Mouse (Mus musculus) adrenal gland, postnatal 36 days (tissue): ENCODE measurements around the gene Usp46. TPM values are rescaled to one million over a fixed set of nuclear protein-coding genes. Genes with fewer than 3 reads are reported as not detected.

Experiments
- DNase-seq, 2 experiments: peaks; one replicate each; pipeline ENCODE4 v3.0.0; 2021; ENCODE audit warnings: mixed read lengths in 1 of 2
- total RNA-seq, 2 experiments: library from RNA; stranded (reverse); gene quantifications; 2 replicates each; pipeline ENCODE4 v1.2.3; 2021

Gene Usp46
- total RNA-seq, 2 experiments from 2014 or later = 31.6 to 39.7 TPM

DNA sequence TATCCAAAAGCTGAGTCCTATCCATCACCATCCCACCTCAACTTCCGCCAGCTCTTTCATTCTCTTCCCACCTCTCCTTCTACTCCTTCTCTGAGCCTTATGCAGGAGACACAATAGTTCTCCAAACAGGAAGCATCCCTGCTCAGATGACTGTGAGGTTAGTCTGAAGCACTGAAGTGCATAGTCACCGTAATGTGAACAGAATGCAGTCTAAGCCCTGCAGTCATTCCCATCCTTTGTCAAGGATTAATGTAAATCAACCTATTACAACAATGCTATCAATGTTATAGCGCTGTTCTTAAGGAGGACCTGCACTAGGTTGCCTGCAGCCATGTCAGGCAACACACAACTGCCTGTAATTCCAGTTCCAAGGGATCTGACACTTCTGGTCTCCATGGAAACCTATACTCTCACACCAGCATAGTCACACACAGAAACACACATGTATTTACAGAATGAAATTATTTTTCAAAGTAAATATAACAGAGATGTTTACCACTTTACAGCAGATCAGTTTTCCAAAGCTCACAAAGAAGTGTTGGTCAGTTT is 115.1 kb downstream of the Usp46 start:
- no peak for DNase-seq

GRCm38 (mm10) chr5:73951649-73952000 is 116.6 kb downstream of the Usp46 start:
- DNase-seq = no peak

DNA sequence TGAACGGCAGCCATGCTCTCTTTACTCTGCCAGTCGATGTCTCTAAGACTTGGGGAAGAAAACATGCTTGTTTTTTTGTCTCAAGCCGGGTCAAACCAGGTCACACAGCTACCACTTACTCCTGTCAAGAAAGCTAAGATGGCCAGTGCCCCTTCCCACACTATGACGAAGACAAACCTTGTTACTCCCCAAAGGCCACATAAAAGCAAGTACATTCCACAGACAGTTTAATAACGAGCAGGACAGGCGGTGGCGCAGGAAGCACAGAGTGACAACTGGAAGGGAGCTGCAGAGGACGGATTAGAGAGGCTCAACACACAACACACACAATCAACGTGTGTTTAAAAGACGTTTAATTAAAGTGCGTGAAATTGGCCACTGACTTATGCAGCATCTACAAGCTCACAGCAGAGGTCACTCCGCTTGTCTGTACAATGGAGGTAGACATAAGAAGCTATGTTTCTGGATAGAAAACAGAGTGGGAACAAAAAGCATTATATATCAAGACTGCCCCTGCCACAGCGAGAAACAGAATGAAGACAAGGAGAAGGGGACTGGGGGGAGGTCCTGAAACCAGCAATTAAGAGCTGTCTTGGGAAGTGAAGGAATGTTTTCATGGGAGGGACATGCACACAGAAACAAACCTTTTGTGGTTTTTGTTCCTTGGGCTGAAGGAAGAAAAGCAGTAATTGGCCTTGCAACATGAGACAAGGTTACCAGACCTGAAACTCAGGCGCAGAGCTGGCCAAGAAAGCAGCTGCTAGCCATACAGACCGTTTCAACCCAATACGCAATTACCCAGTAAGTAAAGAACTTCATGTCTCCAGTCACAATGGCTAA is 117.2 kb downstream of the Usp46 start:
- DNase-seq = no peak

Other genes starting within 250 kb of the Usp46 start
- 10 to 100 TPM; 18.1 to 24.3 TPM for gene Rasl11b, start 126.9 kb upstream of the Usp46 start, total RNA-seq